27 mouse cellular contexts compared by ENCODE assay signal in genomic region chr7:78785906-78786305, GRCm38 (mm10). TPM values are rescaled to one million over a fixed set of nuclear protein-coding genes. Genes with fewer than 3 reads are reported as not detected.
DNase-seq lines count a peak whose midpoint lies in the region; ATAC-seq and TF ChIP-seq lines count a peak whose summit lies in the region.
"Had no signal": no experiment of that assay in that cellular context is flagged by ENCODE, and none has a peak within 500 bp of the region (broad histone marks: within the 10 kb centered on the region; RNA-seq: fewer than 3 reads in every experiment).

No protein-coding gene starts in this region.

- H3K36me3 ChIP-seq in hindbrain, embryonic 13.5 days: peaks cover 33% of the 10 kb centered on the region
- peaks cover 17% of the 10 kb centered on the region for H3K36me3 ChIP-seq in hindbrain, postnatal 0 days (ENCODE audit: insufficient read depth, low read length)

- H3K4me3 ChIP-seq in hindbrain, embryonic 13.5 days: no peak overlapping the region
- H3K4me3 ChIP-seq in hindbrain, postnatal 0 days (ENCODE audit: low read length): no peak overlapping the region
- H3K4me3 ChIP-seq: embryonic facial prominence, embryonic 12.5 days; forebrain, embryonic 10.5 days; heart, embryonic 13.5 days had no signal

- peak overlapping the region; percentile 56 for H3K27ac ChIP-seq in hindbrain, embryonic 13.5 days
- no peak overlapping the region for H3K27ac ChIP-seq in hindbrain, postnatal 0 days
- H3K27ac ChIP-seq: embryonic facial prominence, embryonic 12.5 days; forebrain, embryonic 10.5 days; heart, embryonic 13.5 days; liver, embryonic 14.5 days had no signal

- no peaks in the 10 kb centered on the region for H3K27me3 ChIP-seq in hindbrain, embryonic 13.5 days
- no peaks in the 10 kb centered on the region for H3K27me3 ChIP-seq in hindbrain, postnatal 0 days (ENCODE audit: insufficient read depth, low read length)
- H3K27me3 ChIP-seq: embryonic facial prominence, embryonic 12.5 days; heart, embryonic 13.5 days had no signal

- intact Hi-C loops in left cerebral cortex, postnatal 4 days (cut with DNase I): loop anchor here (5.0 kb wide), 1 partner anchor 436 kb away; no protein-coding TSS in a partner anchor
- intact Hi-C loops in gastrocnemius, postnatal 36 days (cut with DNase I): no loop called here

- no peak overlapping the region for H3K4me2 ChIP-seq in hindbrain, embryonic 13.5 days
- H3K4me2 ChIP-seq in hindbrain, postnatal 0 days (ENCODE audit: low read depth, low read length): no peak overlapping the region
- H3K4me2 ChIP-seq: embryonic facial prominence, embryonic 12.5 days; heart, embryonic 13.5 days; lung, embryonic 14.5 days; midbrain, embryonic 11.5 days had no signal

- TF ChIP-seq POLR2A in brain, embryonic 14.5 days (IDR thresholded peaks at IDR 0.05; ENCODE audit: borderline replicate concordance, extremely low read depth, insufficient read depth, insufficient read length, poor library complexity, severe bottlenecking): no peak

- H3K9me3 ChIP-seq in hindbrain, embryonic 13.5 days: no peaks in the 10 kb centered on the region
- no peaks in the 10 kb centered on the region for H3K9me3 ChIP-seq in hindbrain, postnatal 0 days (ENCODE audit: low read length)
- H3K9me3 ChIP-seq: embryonic facial prominence, embryonic 12.5 days; forebrain, embryonic 10.5 days; heart, embryonic 13.5 days had no signal

- peak overlapping the region; percentile 46; the same call in 1 of the 2 replicates for H3K9ac ChIP-seq in hindbrain, embryonic 13.5 days
- no peak overlapping the region for H3K9ac ChIP-seq in hindbrain, postnatal 0 days (replicated peaks; ENCODE audit: low read length)
- H3K9ac ChIP-seq: embryonic facial prominence, embryonic 12.5 days; heart, embryonic 13.5 days; liver, embryonic 14.5 days; lung, embryonic 14.5 days had no signal

- WGBS in hindbrain, embryonic 13.5 days: 65% methylated on average over 5 of the region's 5 CpGs
- WGBS in hindbrain, postnatal 0 days: 54% methylated on average over 5 of the region's 5 CpGs

- DNase-seq in hindbrain, postnatal 0 days (ENCODE audit: low spot score): no peak
- peak; percentile 71 for DNase-seq in ovary, adult 18-20 months (ENCODE audit: low spot score)
- DNase-seq in ovary, postnatal 10 days (ENCODE audit: low spot score): no peak
- peak; percentile 78 for DNase-seq in adrenal gland, postnatal 10 days
- DNase-seq in brain, embryonic 14.5 days (ENCODE audit: low read depth): peak; percentile 28
- DNase-seq in left cerebral cortex, postnatal 4 days: no peak
- DNase-seq in gastrocnemius, postnatal 36 days: no peak
- DNase-seq: cerebellum, adult 8-10 months; cerebellum, postnatal 36 days; heart, postnatal 10 days; kidney, adult 8-10 months; kidney, postnatal 10 days; layer of hippocampus, postnatal 36 days; liver; lung, embryonic 14.5 days; lung, postnatal 14 days; spleen, adult 18-20 months; thymus, postnatal 14 days had no signal

- peaks cover 40% of the 10 kb centered on the region for H3K4me1 ChIP-seq in hindbrain, embryonic 13.5 days (replicated peaks)
- H3K4me1 ChIP-seq in hindbrain, postnatal 0 days (ENCODE audit: insufficient read depth, low read length): peaks cover 12% of the 10 kb centered on the region; the same call in 1 of the 2 replicates

- no peak for TF ChIP-seq CTCF in hindbrain, postnatal 0 days (IDR thresholded peaks at IDR 0.05; ENCODE audit: low read depth)
- no peak for TF ChIP-seq CTCF in brain, embryonic 14.5 days (IDR thresholded peaks at IDR 0.05; ENCODE audit: borderline replicate concordance, extremely low read depth, insufficient read depth, insufficient read length)

- no peak for ATAC-seq in hindbrain, embryonic 13.5 days (ENCODE audit: low FRiP score)
- ATAC-seq in hindbrain, postnatal 0 days: no peak
- ATAC-seq: forebrain, embryonic 16.5 days; intestine, embryonic 16.5 days had no signal

RNA-seq across cellular contexts. Expression of gene Mrpl46, which starts 2.6 kb away (rescaled TPM):
- 57.1 and 57.5 TPM in 2 replicates for polyA plus RNA-seq in hindbrain, embryonic 13.5 days (2015; fragmentation: Nextera tagmentation; extraction: Ambion mirVana)
- 23.3 and 26.7 TPM in 2 replicates for total RNA-seq in hindbrain, postnatal 0 days (2014; rRNA removed)
- polyA plus RNA-seq in hindbrain, postnatal 0 days (2015; fragmentation: Nextera tagmentation; extraction: Ambion mirVana): 71.2 and 71.4 TPM in 2 replicates
- total RNA-seq in adrenal gland, postnatal 10 days (2021): 10 to 100 TPM; 44.0 to 46.5 TPM
- polyA plus RNA-seq in brain, embryonic 14.5 days (2012; rRNA removed): 24.8 and 27.6 TPM in 2 replicates
- total RNA-seq in left cerebral cortex, postnatal 4 days (2021): 10 to 100 TPM; 23.2 to 24.6 TPM
- total RNA-seq in gastrocnemius, postnatal 36 days (2021): 10 to 100 TPM; 27.4 to 31.7 TPM

RNA-seq across cellular contexts. Expression of gene Mrps11, which starts 3.0 kb away (rescaled TPM):
- polyA plus RNA-seq in hindbrain, embryonic 13.5 days (2015; fragmentation: Nextera tagmentation; extraction: Ambion mirVana): 71.9 and 73.9 TPM in 2 replicates
- total RNA-seq in hindbrain, postnatal 0 days (2014; rRNA removed): 48.8 and 56.8 TPM in 2 replicates
- polyA plus RNA-seq in hindbrain, postnatal 0 days (2015; fragmentation: Nextera tagmentation; extraction: Ambion mirVana): 60.6 and 63.4 TPM in 2 replicates
- total RNA-seq in adrenal gland, postnatal 10 days (2021): 10 to 100 TPM; 77.9 to 82.5 TPM
- 75.8 and 97.2 TPM in 2 replicates for polyA plus RNA-seq in brain, embryonic 14.5 days (2012; rRNA removed)
- total RNA-seq in left cerebral cortex, postnatal 4 days (2021): 10 to 100 TPM; 37.5 to 40.2 TPM
- 10 to 100 TPM; 28.7 to 33.8 TPM for total RNA-seq in gastrocnemius, postnatal 36 days (2021)

RNA-seq across cellular contexts. Expression of gene Ntrk3, which starts 48.1 kb away (rescaled TPM):
- 21.1 and 22.6 TPM in 2 replicates for polyA plus RNA-seq in hindbrain, embryonic 13.5 days (2015; fragmentation: Nextera tagmentation; extraction: Ambion mirVana)
- total RNA-seq in hindbrain, postnatal 0 days (2014; rRNA removed): 88.4 and 90.8 TPM in 2 replicates
- polyA plus RNA-seq in hindbrain, postnatal 0 days (2015; fragmentation: Nextera tagmentation; extraction: Ambion mirVana): 23.5 and 24.5 TPM in 2 replicates
- 10 to 100 TPM; 26.7 to 52.1 TPM for total RNA-seq in adrenal gland, postnatal 10 days (2021)
- polyA plus RNA-seq in brain, embryonic 14.5 days (2012; rRNA removed): 49.7 and 56.0 TPM in 2 replicates
- total RNA-seq in left cerebral cortex, postnatal 4 days (2021): 100 to 1,000 TPM; 130 to 143 TPM
- 1 to 10 TPM; 1.3 to 1.8 TPM for total RNA-seq in gastrocnemius, postnatal 36 days (2021)
- total RNA-seq: hematopoietic stem cell, adult 5-6 weeks had no signal

Comparison
In these comparisons a context has a peak if more than half of its experiments do, and no peak if none do; other contexts are left out.
1. DNase-seq: peak in ovary, adult 18-20 months (single experiment), adrenal gland, postnatal 10 days (single experiment) and brain, embryonic 14.5 days (single experiment); none in hindbrain, postnatal 0 days (single experiment), ovary, postnatal 10 days (single experiment), left cerebral cortex, postnatal 4 days (single experiment) and gastrocnemius, postnatal 36 days (0 of 2).
2. RNA of gene Ntrk3, which starts 48.1 kb away (total RNA-seq): 130 to 143 TPM in left cerebral cortex, postnatal 4 days, 88.4 to 90.8 TPM in hindbrain, postnatal 0 days and 26.7 to 52.1 TPM in adrenal gland, postnatal 10 days; 1.3 to 1.8 TPM in gastrocnemius, postnatal 36 days; every median in the first group is over 10 times any median in the second.